Mouse (Mus musculus) lung, postnatal 0 days (tissue): Measurements from ENCODE around the gene Supt16. TPM values are rescaled to one million over a fixed set of nuclear protein-coding genes. Genes with fewer than 3 reads are reported as not detected.
A peak's percentile ranks its signal among the peaks of the same experiment; 100 is the strongest.

ENCODE experiments used
- ATAC-seq: fragments of 200-750 bp; cut with Nextera tagmentation; 2 replicates; pipeline ENCODE4 v1.8.0; 2017; ENCODE audit warnings: moderate library complexity
- DNase-seq: peaks from one replicate; pipeline ENCODE4 v3.0.0-alpha.2; 2016; ENCODE audit warnings: low spot score
- H3K27ac ChIP-seq: fragments of 300-500 bp; sonication (generic); 2 replicates; pipeline ENCODE4 v1.5.1; 2014; ENCODE audit warnings: antibody characterized with exemption, mild to moderate bottlenecking, low read length, mixed read lengths
- H3K27me3 ChIP-seq: fragments of 300-500 bp; sonication (generic); replicated peaks from 2 replicates; pipeline ENCODE4 v1.6.1; 2014; ENCODE audit warnings: low read length, mixed read lengths; ENCODE audit not compliant: insufficient read depth
- H3K36me3 ChIP-seq: fragments of 300-500 bp; sonication (generic); 2 replicates; pipeline ENCODE4 v1.6.1; 2014; ENCODE audit warnings: low read length, mixed read lengths; ENCODE audit not compliant: insufficient read depth
- H3K4me1 ChIP-seq: fragments of 300-500 bp; sonication (generic); 2 replicates; pipeline ENCODE4 v1.6.1; 2014; ENCODE audit warnings: antibody characterized with exemption, low read depth, low read length, mixed read lengths; ENCODE audit not compliant: insufficient read depth
- H3K4me2 ChIP-seq: fragments of 300-500 bp; sonication (generic); replicated peaks from 2 replicates; pipeline ENCODE4 v1.6.1; 2014; ENCODE audit warnings: low read depth, mild to moderate bottlenecking, low read length, moderate library complexity, mixed read lengths
- H3K4me3 ChIP-seq: fragments of 300-500 bp; sonication (generic); 2 replicates; pipeline ENCODE4 v1.5.1; 2014; ENCODE audit warnings: low read depth, low read length
- H3K9ac ChIP-seq: fragments of 300-500 bp; sonication (generic); replicated peaks from 2 replicates; pipeline ENCODE4 v1.6.1; 2014; ENCODE audit warnings: low read depth, mild to moderate bottlenecking
- H3K9me3 ChIP-seq: fragments of 300-500 bp; sonication (generic); 2 replicates; pipeline ENCODE4 v1.6.1; 2016; ENCODE audit warnings: low read length, mixed read lengths
- CTCF ChIP-seq: IDR thresholded peaks from 2 replicates; pipeline ENCODE4 v1.5.1; 2016; ENCODE audit warnings: antibody characterized with exemption, mild to moderate bottlenecking
- EP300 ChIP-seq: IDR thresholded peaks from 2 replicates; pipeline ENCODE4 v1.6.1; 2016; ENCODE audit warnings: antibody characterized with exemption, mild to moderate bottlenecking, control low read depth
- WGBS: fragments of 180-500 bp; shearing (Covaris S2); extraction: QIAGEN DNeasy Blood & Tissue Kit; methylation state at CpG from one replicate; pipeline ENCODE4 v1.1.7; 2014; 5-methylcytosine and 5-hydroxymethylcytosine counted together
- polyA plus RNA-seq: library from polyadenylated mRNA; unstranded; fragments of >200 nt; fragmentation: Nextera tagmentation; extraction: Ambion mirVana; gene quantifications from 2 replicates; pipeline ENCODE4 v1.2.1, GENCODE M21; 2015

Supt16 gene
- polyA plus RNA-seq, 1 experiment from 2014 or later = 20.9 TPM

DNA sequence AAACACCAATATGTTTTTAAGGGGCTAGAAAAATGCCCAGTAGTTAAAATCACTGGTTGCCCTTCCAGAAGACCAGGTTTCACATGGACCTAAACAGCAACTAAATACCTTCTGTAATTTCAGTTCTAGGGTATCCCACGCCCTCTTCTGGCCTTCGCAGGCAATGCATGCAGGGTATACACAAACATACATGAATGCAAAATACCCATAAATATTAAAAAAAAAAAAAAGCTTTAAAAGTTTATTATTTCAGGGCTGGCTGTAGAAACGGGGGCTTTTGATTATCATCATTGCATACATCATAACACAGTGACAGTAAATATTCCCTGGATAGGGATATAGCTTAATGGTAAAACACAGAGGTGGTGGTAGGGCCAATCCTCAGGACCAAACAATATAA is 1.5 kb downstream of the Supt16 start:
- peak; percentile 58 for DNase-seq
- 0 out of 2 replicates have a peak, but pooled peaks cover 3% of the 10 kb centered on the region for H3K36me3 ChIP-seq

DNA sequence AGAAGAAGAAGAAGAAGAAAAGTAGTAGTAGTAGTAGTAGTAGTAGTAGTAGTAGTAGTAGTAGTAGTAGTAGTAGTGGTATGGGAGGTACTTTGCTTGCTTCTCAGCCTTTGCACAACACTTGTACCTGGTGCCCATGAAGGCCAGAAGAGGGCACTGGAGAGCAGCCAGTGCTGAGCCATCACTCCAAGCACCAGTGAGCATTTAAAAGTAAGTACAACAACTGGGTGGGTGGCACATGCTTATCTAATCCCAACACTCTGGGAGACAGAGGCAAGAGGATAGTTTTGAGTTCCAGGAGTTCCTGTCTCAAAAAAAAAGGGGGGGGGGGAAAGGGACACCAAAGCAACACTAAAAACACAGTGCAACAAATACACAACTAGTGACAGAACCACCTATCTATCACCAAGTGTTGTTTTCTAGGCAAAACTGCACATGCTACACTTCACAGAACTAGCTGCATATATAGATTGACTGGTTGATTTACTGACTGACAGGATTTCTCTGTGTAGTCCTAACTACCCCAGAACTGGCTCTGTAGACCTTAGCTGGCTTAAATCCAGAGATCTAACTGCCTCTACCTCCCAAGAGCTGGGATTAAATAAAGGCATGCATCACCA is 6.4 kb downstream of the Supt16 start:
- Histone ChIP-seq H3K9ac (no peak overlapping the region), H3K27me3 (no peaks in the 10 kb centered on the region), H3K4me1 (no peaks in the 10 kb centered on the region), H3K4me2 (no peak overlapping the region), H3K36me3 (no peaks in the 10 kb centered on the region), H3K27ac (no peak overlapping the region), H3K4me3 (no peak overlapping the region), H3K9me3 (no peaks in the 10 kb centered on the region)
- TF ChIP-seq CTCF (peak; percentile 77), EP300 (no peak)
- DNase-seq (peak; percentile 57), ATAC-seq (peak; percentile 59)

More for the DNA sequence above, 1.5 kb downstream of the Supt16 start:
- ATAC-seq = no peak
- H3K4me3 ChIP-seq = no peak overlapping the region
- H3K9ac ChIP-seq = no peak overlapping the region
- WGBS = 8% methylated on average over 3 of the region's 3 CpGs
- no peak overlapping the region for H3K27ac ChIP-seq
- no peaks in the 10 kb centered on the region; the same call in 1 of the 2 replicates for H3K4me1 ChIP-seq
- peak overlapping the region; percentile 93; the same call in 1 of the 2 replicates for H3K4me2 ChIP-seq
- no peaks in the 10 kb centered on the region for H3K9me3 ChIP-seq
- TF ChIP-seq EP300 = no peak
- peak; percentile 73 for TF ChIP-seq CTCF
- no peaks in the 10 kb centered on the region for H3K27me3 ChIP-seq

- ATAC-seq (no peak), DNase-seq (peak; percentile 11)
- TF ChIP-seq EP300 = no peak
- TF ChIP-seq CTCF = peak; percentile 41
- no peaks in the 10 kb centered on the region for H3K27me3 ChIP-seq
- H3K27ac ChIP-seq = no peak overlapping the region
- no peak overlapping the region for H3K9ac ChIP-seq
- H3K4me1 ChIP-seq = no peaks in the 10 kb centered on the region
- no peak overlapping the region for H3K4me2 ChIP-seq
- no peak overlapping the region for H3K4me3 ChIP-seq
- no peaks in the 10 kb centered on the region for H3K9me3 ChIP-seq
- WGBS = 71% methylated on average over 2 of the region's 2 CpGs
- H3K36me3 ChIP-seq = no peaks in the 10 kb centered on the region
Measured at GRCm38 (mm10) chr14:52189519-52189918, 7.7 kb downstream of the Supt16 start.

DNA sequence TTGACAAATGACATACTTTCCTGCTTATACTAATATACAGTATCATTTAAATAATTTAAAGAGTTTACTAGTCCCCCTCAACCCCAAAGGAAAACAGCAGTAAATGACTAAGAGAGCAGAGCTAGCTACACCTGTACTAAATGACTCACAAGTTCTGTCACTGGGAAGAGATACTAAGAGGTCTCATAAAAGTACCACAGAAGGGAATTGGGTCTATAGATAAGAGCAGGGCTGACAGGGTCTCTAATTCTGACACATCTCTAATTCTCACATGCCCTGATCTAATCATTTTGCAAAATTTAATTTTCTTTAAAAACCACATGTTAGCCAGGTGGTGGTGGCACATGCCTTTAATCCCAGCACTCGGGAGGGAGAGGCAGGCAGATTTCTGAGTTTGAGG is 8.4 kb downstream of the Supt16 start:
- no peak overlapping the region for H3K4me3 ChIP-seq
- no peak for TF ChIP-seq EP300
- no peak for TF ChIP-seq CTCF
- H3K4me2 ChIP-seq = no peak overlapping the region
- 81% methylated on average over 1 of the region's 1 CpGs for WGBS
- H3K9me3 ChIP-seq = no peaks in the 10 kb centered on the region
- no peaks in the 10 kb centered on the region for H3K27me3 ChIP-seq
- no peak for DNase-seq
- ATAC-seq = no peak
- no peak overlapping the region for H3K9ac ChIP-seq
- no peak overlapping the region for H3K27ac ChIP-seq
- H3K4me1 ChIP-seq = no peaks in the 10 kb centered on the region
- H3K36me3 ChIP-seq = no peaks in the 10 kb centered on the region

- ATAC-seq (no peak), DNase-seq (no peak)
- Histone ChIP-seq H3K4me3 (no peak overlapping the region), H3K36me3 (peaks cover 49% of the 10 kb centered on the region; the same call in 1 of the 2 replicates), H3K27ac (no peak overlapping the region), H3K4me1 (no peaks in the 10 kb centered on the region), H3K9me3 (no peaks in the 10 kb centered on the region), H3K4me2 (no peak overlapping the region), H3K27me3 (no peaks in the 10 kb centered on the region), H3K9ac (no peak overlapping the region)
- 92% methylated on average over 2 of the region's 2 CpGs for WGBS
- TF ChIP-seq EP300 (no peak), CTCF (no peak)
Measured at GRCm38 (mm10) chr14:52166571-52166970, 30.6 kb downstream of the Supt16 start.

DNA sequence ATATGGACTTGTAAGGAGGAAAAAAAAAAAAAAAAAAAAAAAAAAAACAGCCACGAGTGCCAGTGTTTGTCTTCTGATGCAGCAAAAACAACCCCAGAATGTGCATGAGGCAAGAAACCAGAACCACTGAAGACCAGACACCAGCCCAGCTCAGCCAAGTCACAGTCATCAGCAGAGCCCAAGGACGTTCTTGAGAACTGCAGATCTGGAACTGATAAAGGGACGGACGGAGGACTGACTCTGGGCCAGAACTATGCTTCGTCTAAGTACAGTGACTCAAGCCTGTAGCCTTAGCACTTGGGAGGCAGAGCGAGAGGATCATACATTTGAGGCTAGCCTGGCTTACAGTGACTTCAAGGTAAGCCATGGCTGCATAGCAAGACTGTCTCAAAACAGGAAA is 36.3 kb downstream of the Supt16 start:
- no peak overlapping the region for H3K9ac ChIP-seq
- no peak for ATAC-seq
- WGBS = 76% methylated on average over 6 of the region's 6 CpGs

More for the DNA sequence above, 36.3 kb downstream of the Supt16 start:
- Histone ChIP-seq H3K9me3 (no peaks in the 10 kb centered on the region), H3K4me1 (no peaks in the 10 kb centered on the region), H3K4me3 (no peak overlapping the region), H3K4me2 (no peak overlapping the region), H3K27ac (no peak overlapping the region), H3K36me3 (peaks cover 47% of the 10 kb centered on the region), H3K27me3 (no peaks in the 10 kb centered on the region)
- DNase-seq = no peak
- TF ChIP-seq EP300 (no peak), CTCF (no peak)
